Mouse (Mus musculus): ENCODE data around the gene Slbp. TPM values are rescaled to one million over a fixed set of nuclear protein-coding genes. Genes with fewer than 3 reads are reported as not detected.
A peak's percentile ranks its signal among the peaks of the same experiment; 100 is the strongest.

Slbp gene
- polyA plus RNA-seq, 1 experiment from 2014 or later: 138 TPM

DNA sequence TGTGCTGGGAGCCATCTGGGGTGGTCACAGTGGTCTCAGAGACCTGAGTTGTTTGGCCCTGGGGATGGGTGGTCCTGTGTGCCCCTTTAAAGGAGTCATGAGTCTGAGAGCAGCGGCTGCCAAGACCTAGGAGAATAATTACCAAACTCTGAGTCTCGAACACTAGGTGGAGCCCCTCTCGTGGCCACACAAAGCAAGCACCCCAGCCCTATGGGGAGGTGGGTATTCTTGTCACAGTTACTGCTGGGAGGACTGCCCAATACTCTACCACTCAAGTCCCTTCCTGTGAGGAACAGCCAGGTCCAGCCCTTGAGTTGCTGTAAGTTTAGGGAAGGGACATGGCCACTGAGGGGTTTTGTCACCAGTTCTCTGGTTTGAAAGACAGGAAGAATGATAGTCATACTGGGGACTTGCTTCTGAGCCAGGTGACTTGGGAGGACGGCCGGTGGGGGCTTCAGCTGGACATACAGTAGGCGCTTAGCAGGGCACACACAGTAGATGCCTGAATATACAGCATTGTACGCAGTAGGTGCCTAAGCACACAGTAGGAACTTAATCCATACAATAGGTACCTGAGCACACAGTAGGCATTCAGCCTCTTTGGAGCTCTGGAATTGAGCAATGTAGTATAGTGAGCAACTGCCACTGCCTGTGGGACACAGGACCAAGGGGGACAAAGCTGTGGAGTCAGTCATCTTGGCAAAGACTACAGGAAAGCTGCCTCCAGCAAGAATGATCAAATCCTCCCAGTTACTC is 31.7 kb upstream of the Slbp start:
- no peaks in the 10 kb centered on the region for H3K4me1 ChIP-seq (ENCODE audit: control insufficient read depth, insufficient read depth, low read length)
- 0 out of 2 replicates have a peak, but pooled peaks have one; percentile 25 for ATAC-seq (replicated peaks; ENCODE audit: extremely low read depth, insufficient read depth, low FRiP score)
- no peaks in the 10 kb centered on the region for H3K36me3 ChIP-seq (ENCODE audit: control insufficient read depth, insufficient read depth)
- no peak overlapping the region for H3K27ac ChIP-seq (ENCODE audit: low read length)
- no peak overlapping the region for H3K4me2 ChIP-seq (ENCODE audit: low read depth, low read length)
- H3K4me3 ChIP-seq (ENCODE audit: low read length): no peak overlapping the region
- H3K9ac ChIP-seq (ENCODE audit: low read length): no peak overlapping the region
- H3K9me3 ChIP-seq (replicated peaks; ENCODE audit: control insufficient read depth, low read length): no peaks in the 10 kb centered on the region
- 44% methylated on average over 7 of the region's 7 CpGs for WGBS
- H3K27me3 ChIP-seq (ENCODE audit: control insufficient read depth, insufficient read depth, low read length): no peaks in the 10 kb centered on the region

DNA sequence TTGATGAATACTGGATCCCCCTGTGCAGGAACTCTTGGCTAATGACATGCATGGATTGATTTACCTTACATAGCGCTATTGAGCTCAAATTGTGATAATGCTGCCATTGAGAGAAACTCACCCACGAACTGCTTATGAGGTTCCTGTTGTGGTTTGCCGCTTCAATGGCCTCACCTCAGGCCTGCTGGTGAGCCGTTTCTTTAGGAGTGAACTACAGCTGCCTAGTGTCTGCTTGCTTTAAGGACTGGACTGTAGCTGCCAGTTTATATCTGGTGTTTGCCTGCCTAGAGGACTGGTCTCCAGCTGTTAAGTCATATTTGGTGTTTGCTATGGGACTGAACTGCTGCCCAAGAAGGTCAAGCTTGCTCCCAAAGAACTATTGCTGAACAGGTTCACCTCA is 30.6 kb upstream of the Slbp start:
- Histone ChIP-seq H3K4me1 (ENCODE audit: control insufficient read depth, insufficient read depth, low read length) (no peaks in the 10 kb centered on the region), H3K4me2 (ENCODE audit: low read depth, low read length) (no peak overlapping the region), H3K9ac (ENCODE audit: low read length) (no peak overlapping the region), H3K36me3 (ENCODE audit: control insufficient read depth, insufficient read depth) (no peaks in the 10 kb centered on the region), H3K27ac (ENCODE audit: low read length) (no peak overlapping the region), H3K9me3 (replicated peaks; ENCODE audit: control insufficient read depth, low read length) (no peaks in the 10 kb centered on the region), H3K4me3 (ENCODE audit: low read length) (no peak overlapping the region), H3K27me3 (ENCODE audit: control insufficient read depth, insufficient read depth, low read length) (no peaks in the 10 kb centered on the region)
- ATAC-seq (replicated peaks; ENCODE audit: extremely low read depth, insufficient read depth, low FRiP score): no peak
- WGBS: 85% methylated on average over 4 of the region's 4 CpGs

DNA sequence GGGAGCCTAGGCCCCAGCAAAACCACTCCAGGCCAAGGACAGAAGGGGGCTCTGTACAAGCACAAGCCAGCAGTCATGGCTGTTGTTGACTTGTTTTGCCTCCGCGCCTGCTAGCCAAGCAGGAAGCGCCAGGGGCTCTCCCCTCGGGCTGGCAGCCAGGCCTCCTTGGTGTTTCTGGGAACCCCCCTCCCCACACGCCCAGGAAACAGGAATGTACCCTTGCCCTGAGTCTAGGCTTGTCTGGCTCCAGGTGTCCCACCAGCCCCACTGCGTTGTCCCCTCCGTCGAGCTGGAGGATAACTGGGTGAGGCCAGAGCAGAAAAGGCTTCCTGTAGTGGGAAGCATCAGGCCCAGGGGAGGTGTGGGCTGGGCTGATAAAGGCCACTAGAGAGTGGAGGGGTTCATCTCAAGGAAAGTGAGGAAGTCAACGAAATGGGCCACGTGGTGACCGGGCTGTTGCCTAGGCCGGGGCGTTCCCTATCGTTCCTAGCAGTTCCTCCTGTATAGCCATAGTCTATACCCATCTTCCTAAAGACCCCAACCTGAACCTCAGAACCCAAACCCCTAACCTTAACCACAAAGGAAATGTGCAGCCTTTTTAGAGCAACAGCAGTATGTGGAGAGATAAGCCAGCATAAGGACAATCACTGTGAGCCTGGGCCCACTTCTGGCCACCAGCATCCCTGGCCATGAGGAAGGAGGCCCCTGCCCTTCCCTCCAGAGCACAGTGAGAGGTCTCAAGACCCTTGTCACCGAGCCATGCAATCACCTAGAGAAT is 29.4 kb upstream of the Slbp start:
- no peaks in the 10 kb centered on the region for H3K9me3 ChIP-seq (replicated peaks; ENCODE audit: control insufficient read depth, low read length)
- no peaks in the 10 kb centered on the region for H3K36me3 ChIP-seq (ENCODE audit: control insufficient read depth, insufficient read depth)
- no peak overlapping the region for H3K9ac ChIP-seq (ENCODE audit: low read length)
- no peak overlapping the region for H3K4me3 ChIP-seq (ENCODE audit: low read length)
- H3K4me1 ChIP-seq (ENCODE audit: control insufficient read depth, insufficient read depth, low read length): no peaks in the 10 kb centered on the region
- no peaks in the 10 kb centered on the region for H3K27me3 ChIP-seq (ENCODE audit: control insufficient read depth, insufficient read depth, low read length)
- no peak overlapping the region for H3K27ac ChIP-seq (ENCODE audit: low read length)
- H3K4me2 ChIP-seq (ENCODE audit: low read depth, low read length): no peak overlapping the region
- WGBS: 59% methylated on average over 15 of the region's 15 CpGs
- ATAC-seq (replicated peaks; ENCODE audit: extremely low read depth, insufficient read depth, low FRiP score): no peak

DNA sequence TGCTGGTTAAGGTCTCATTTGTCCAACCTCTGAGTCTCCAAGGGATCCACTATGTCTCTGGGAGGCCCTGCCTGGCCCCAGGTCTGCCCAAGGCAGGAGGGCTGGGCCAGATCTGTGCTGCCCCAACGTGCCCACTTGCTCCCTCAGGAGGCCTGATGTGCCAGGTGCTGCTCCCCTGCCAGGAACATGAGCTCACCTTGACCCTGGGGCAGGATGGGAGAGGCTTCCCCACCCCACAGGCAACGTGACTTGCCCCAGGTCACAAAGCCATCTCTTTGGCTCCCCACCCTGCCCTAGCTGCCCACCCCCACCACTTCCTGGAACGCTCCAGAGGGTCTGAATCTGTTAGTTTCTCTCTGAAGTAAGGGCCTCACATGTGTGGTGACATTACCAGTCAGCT is 28.7 kb upstream of the Slbp start:
- Histone ChIP-seq H3K27ac (ENCODE audit: low read length) (no peak overlapping the region), H3K9me3 (replicated peaks; ENCODE audit: control insufficient read depth, low read length) (no peaks in the 10 kb centered on the region), H3K36me3 (ENCODE audit: control insufficient read depth, insufficient read depth) (no peaks in the 10 kb centered on the region), H3K9ac (ENCODE audit: low read length) (no peak overlapping the region), H3K4me3 (ENCODE audit: low read length) (no peak overlapping the region), H3K27me3 (ENCODE audit: control insufficient read depth, insufficient read depth, low read length) (no peaks in the 10 kb centered on the region), H3K4me2 (ENCODE audit: low read depth, low read length) (no peak overlapping the region), H3K4me1 (ENCODE audit: control insufficient read depth, insufficient read depth, low read length) (no peaks in the 10 kb centered on the region)
- no peak for ATAC-seq (replicated peaks; ENCODE audit: extremely low read depth, insufficient read depth, low FRiP score)
- WGBS: 50% methylated on average over 3 of the region's 3 CpGs

DNA sequence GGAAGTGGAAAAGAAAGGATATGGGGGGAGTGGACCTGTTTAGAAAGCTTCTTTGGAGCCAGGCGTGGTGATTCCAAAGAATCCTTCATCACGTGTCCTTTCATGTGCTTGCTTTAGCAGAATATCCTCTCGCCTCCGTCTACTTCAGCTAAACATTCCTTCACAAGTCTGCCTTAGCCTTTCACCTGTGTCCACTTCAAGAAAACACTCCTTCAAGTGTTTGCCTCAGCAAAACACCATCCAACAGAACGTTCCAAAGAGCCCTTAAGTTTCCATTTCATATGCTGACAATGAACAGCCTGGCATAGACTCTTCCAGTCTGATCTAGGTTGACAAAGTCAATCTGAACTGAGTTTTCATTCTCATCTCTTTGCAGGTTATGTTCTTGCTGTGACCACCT is 25.9 kb upstream of the Slbp start:
- Histone ChIP-seq H3K9ac (ENCODE audit: low read length) (no peak overlapping the region), H3K4me2 (ENCODE audit: low read depth, low read length) (no peak overlapping the region), H3K4me3 (ENCODE audit: low read length) (no peak overlapping the region), H3K27ac (ENCODE audit: low read length) (no peak overlapping the region), H3K9me3 (replicated peaks; ENCODE audit: control insufficient read depth, low read length) (no peaks in the 10 kb centered on the region), H3K4me1 (ENCODE audit: control insufficient read depth, insufficient read depth, low read length) (peaks cover 5% of the 10 kb centered on the region; the same call in 1 of the 2 replicates), H3K36me3 (ENCODE audit: control insufficient read depth, insufficient read depth) (peaks cover under 1% of the 10 kb centered on the region; the same call in 1 of the 2 replicates), H3K27me3 (ENCODE audit: control insufficient read depth, insufficient read depth, low read length) (no peaks in the 10 kb centered on the region)
- WGBS: 73% methylated on average over 5 of the region's 5 CpGs
- ATAC-seq (replicated peaks; ENCODE audit: extremely low read depth, insufficient read depth, low FRiP score): no peak

DNA sequence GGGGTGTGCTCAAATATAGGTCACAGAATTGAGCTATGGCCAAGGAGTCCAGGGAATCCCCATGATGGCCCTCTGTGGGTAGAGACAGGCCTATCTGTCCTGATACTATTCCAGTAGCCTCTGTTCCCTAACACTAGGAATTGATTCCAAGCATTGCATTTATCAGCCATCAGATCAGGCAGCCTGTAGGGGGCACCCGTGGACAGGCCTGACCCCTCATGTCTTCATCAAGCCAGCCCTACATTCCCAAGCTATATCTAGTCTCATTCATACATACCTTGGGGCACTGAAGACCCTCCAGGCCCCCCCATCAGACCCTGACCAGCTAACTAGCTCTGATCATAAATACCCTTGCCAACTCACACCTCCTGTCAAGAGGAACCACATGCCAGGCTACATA is 23.6 kb upstream of the Slbp start:
- Histone ChIP-seq H3K36me3 (ENCODE audit: control insufficient read depth, insufficient read depth) (peaks cover 17% of the 10 kb centered on the region), H3K27me3 (ENCODE audit: control insufficient read depth, insufficient read depth, low read length) (no peaks in the 10 kb centered on the region), H3K27ac (ENCODE audit: low read length) (no peak overlapping the region), H3K9ac (ENCODE audit: low read length) (no peak overlapping the region), H3K4me2 (ENCODE audit: low read depth, low read length) (no peak overlapping the region), H3K4me1 (ENCODE audit: control insufficient read depth, insufficient read depth, low read length) (peaks cover 5% of the 10 kb centered on the region; the same call in 1 of the 2 replicates), H3K9me3 (replicated peaks; ENCODE audit: control insufficient read depth, low read length) (no peaks in the 10 kb centered on the region), H3K4me3 (ENCODE audit: low read length) (no peak overlapping the region)
- 0% methylated on average over 1 of the region's 1 CpGs for WGBS
- ATAC-seq (replicated peaks; ENCODE audit: extremely low read depth, insufficient read depth, low FRiP score): no peak

DNA sequence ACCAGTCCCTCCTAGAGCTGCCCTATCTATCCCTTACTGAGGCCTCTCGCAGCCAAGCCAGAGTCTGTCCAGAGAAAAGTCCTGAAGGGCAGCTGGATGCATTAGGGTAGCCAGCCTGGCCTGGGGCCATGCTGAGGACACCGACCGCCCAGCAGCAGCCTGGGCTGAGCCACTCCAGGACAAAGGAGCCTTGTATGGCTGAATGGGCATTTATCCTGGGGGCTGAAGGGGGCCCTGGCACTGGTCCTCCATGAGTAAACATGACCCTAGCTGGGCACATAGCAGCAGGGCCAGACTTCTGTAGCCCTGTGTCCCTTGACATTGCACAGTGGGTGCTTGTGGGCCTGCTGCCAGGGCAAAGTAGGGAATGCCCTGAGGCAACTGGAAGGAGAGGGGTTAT is 22.1 kb upstream of the Slbp start:
- 51% methylated on average over 3 of the region's 3 CpGs for whole genome bisulfite sequencing
- H3K9ac ChIP-seq (ENCODE audit: low read length): no peak overlapping the region

DNA sequence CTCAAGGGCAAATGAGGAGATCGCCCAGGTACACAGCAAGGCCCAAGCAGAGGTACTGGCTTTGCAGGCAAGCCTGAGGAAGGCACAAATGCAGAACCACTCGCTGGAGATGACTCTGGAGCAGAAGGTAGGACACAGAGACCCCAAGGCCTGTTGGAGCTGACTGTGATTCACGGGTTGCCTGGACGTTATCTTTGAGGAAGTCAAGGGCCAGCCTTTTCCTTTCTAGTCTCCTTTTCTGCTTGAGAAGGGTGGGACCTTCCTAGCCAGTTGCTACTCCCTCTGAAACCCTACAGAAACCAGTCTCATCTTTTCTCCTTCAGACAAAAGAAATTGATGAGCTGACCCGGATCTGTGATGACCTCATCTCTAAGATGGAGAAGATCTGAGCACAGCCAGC is 19.3 kb upstream of the Slbp start:
- H3K4me1 ChIP-seq (ENCODE audit: control insufficient read depth, insufficient read depth, low read length): peaks cover 5% of the 10 kb centered on the region; the same call in 1 of the 2 replicates
- no peak overlapping the region for H3K27ac ChIP-seq (ENCODE audit: low read length)
- H3K4me3 ChIP-seq (ENCODE audit: low read length): no peak overlapping the region
- no peaks in the 10 kb centered on the region for H3K9me3 ChIP-seq (replicated peaks; ENCODE audit: control insufficient read depth, low read length)
- no peak overlapping the region for H3K9ac ChIP-seq (ENCODE audit: low read length)
- no peak overlapping the region for H3K4me2 ChIP-seq (ENCODE audit: low read depth, low read length)
- H3K36me3 ChIP-seq (ENCODE audit: control insufficient read depth, insufficient read depth): peaks cover 49% of the 10 kb centered on the region
- H3K27me3 ChIP-seq (ENCODE audit: control insufficient read depth, insufficient read depth, low read length): no peaks in the 10 kb centered on the region
- WGBS: 66% methylated on average over 5 of the region's 5 CpGs
- no peak for ATAC-seq (replicated peaks; ENCODE audit: extremely low read depth, insufficient read depth, low FRiP score)

More for the DNA sequence above, 22.1 kb upstream of the Slbp start:
- Histone ChIP-seq H3K4me3 (ENCODE audit: low read length) (no peak overlapping the region), H3K27ac (ENCODE audit: low read length) (no peak overlapping the region), H3K27me3 (ENCODE audit: control insufficient read depth, insufficient read depth, low read length) (no peaks in the 10 kb centered on the region), H3K4me1 (ENCODE audit: control insufficient read depth, insufficient read depth, low read length) (peaks cover 5% of the 10 kb centered on the region; the same call in 1 of the 2 replicates), H3K36me3 (ENCODE audit: control insufficient read depth, insufficient read depth) (peaks cover 28% of the 10 kb centered on the region), H3K9me3 (replicated peaks; ENCODE audit: control insufficient read depth, low read length) (no peaks in the 10 kb centered on the region), H3K4me2 (ENCODE audit: low read depth, low read length) (no peak overlapping the region)
- ATAC-seq (replicated peaks; ENCODE audit: extremely low read depth, insufficient read depth, low FRiP score): no peak

DNA sequence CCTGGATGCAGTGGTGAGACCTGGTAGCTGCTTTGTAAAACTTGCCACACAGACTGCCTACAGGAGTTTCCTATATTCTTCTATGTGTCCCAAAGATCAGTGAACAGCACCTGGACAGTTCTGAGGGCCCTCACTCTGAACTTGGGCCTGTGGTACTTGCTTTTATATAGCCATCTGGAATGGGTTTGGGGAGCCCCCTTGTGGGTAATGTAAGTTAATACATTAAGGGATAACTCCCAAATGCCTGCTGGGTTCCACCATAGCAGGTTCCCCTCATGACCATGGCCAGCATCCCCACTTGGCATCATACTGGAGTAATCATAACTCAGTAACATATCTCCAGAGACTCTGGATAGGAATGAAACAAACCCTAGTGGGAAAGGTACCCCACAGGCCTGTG is 15.8 kb upstream of the Slbp start:
- Histone ChIP-seq H3K27me3 (ENCODE audit: control insufficient read depth, insufficient read depth, low read length) (no peaks in the 10 kb centered on the region), H3K27ac (ENCODE audit: low read length) (no peak overlapping the region), H3K9ac (ENCODE audit: low read length) (no peak overlapping the region), H3K9me3 (replicated peaks; ENCODE audit: control insufficient read depth, low read length) (no peaks in the 10 kb centered on the region), H3K36me3 (ENCODE audit: control insufficient read depth, insufficient read depth) (peaks cover 69% of the 10 kb centered on the region), H3K4me3 (ENCODE audit: low read length) (no peak overlapping the region), H3K4me2 (ENCODE audit: low read depth, low read length) (no peak overlapping the region), H3K4me1 (ENCODE audit: control insufficient read depth, insufficient read depth, low read length) (no peaks in the 10 kb centered on the region)
- no peak for ATAC-seq (replicated peaks; ENCODE audit: extremely low read depth, insufficient read depth, low FRiP score)
